Mouse (Mus musculus): Measurements from ENCODE around the gene Prmt8. TPM values are rescaled to one million over a fixed set of nuclear protein-coding genes. Genes with fewer than 3 reads are reported as not detected.

The Prmt8 gene
- total RNA-seq (2021), result 10 to 100 TPM; 59.6 to 63.5 TPM

DNA sequence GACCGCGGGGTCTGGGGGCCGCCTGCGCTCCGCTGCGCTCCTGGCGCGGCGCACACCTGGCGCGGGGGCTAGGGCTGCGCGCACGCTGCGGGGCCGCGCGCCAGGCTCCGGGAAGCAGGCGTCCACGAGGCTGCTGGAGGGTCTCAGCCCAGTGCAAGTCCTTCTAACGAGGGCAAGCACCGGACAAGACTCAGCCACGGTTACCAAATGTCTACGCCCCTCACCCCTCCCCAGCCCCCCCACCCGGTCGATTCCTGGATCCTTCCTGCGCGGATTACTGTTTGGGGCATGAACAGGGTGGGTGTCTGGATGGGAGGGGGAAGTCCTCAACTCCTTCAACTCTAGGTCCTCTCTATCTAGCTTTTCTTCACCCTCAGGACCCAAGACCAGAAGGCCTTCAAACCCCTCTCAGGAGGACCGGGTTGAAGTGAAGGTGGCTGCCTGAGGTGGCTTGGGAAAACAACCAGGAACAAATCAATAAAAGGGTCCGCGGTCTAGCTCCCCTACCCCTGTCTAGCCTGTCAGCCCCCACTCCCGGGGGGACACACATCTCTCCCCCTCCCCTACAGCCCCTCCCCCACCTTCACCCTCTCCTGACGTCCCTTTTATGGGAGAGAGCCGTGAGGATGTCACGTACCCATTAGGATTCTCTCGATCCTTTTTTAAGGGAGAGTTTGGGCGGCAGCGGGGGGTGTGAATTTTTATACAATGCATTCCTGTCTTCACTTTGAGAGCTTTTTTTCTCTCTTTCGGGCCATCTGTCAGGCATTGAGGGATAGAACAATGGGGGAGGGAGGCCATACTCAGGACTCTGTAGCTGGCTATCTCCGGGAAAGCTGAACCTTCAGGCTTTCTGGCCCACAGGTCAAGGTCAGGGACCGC lies at the start of gene Prmt8:
Gene Prmt8 (minus strand): TSS at position 198 of the 882 bp plus-strand sequence.
- intact Hi-C loops (cut with DNase I), result loop anchor here (5.0 to 10.0 kb wide), 3 partner anchors 115 to 152 kb away; partner anchors contain the start of gene Tspan11
- peak; percentile 13 for DNase-seq

DNA sequence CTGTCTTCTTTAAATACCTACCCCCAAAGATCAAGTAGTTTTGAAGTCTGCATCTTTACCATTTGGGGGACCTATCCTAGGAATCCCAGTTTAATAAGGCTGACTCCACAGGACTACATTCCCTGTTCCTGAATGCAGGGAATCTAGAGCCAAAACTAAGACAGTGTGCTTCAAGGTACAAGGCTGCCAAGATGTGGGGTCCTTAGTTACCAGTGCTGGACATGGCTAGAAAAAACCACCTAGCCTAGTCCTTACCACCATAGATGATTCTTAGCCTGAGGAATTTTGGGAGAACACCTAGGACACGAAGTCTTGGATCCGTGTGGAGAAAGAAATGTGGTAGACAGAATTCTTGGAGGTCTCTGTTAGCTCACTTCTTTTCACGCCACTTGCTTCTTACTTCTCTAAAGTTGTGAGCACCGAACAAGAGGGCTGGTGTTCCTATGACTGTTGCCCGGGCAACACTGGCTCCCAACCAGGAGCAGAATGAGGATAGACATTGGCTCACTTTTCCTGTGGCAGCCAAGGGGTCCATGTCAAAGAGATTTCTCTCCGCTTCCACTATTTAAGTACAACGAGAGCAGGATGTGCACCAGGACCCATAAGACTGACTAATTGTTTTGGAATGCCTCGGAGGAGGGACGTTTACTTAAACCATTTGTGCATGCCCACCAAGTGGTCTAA lies 33.9 kb upstream of the Prmt8 start:
- intact Hi-C loops (cut with DNase I), result no loop called here
- peak; percentile 70 for DNase-seq

DNA sequence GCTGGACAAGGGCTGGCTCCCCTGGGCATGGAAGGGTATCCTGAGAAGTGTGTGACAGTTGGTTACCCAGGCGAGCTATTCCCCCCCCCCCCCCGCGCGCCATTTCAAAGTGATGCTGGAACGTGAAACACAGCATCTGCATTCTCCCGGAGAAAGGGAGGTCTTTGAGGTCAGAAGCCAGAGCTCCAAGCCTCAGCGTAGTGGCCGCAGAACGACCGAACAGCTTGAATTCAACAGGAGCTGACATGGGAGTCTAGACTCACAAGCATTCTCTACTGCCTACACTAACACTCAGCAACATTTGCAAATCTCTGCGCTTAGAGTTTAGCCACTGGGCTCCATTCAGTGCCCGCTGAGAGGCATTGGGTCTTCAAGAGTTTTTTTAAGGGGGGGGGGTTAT lies 32.9 kb upstream of the Prmt8 start:
- intact Hi-C loops (cut with DNase I), result no loop called here
- no peak for DNase-seq

DNA sequence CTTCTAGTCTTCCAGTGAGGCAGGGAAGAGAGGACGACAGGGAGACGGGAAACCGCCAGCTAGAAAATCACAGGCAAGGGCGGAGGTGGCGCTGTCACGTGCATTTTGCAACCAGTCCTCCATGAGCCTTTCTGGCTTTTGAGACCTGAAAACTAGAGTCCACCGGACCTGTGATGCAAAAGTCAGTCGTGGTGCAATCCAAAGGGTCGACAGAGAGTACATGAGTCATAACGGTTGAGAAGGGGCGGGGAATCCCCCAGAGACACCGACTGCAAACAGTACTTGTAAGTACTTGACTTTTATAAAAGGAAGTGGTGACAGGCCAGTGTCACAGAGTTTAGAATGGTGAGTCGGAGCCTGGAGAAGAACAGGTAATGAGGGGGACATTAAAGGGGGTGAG lies 20.8 kb upstream of the Prmt8 start:
- intact Hi-C loops (cut with DNase I), result no loop called here
- DNase-seq, result no peak

DNA sequence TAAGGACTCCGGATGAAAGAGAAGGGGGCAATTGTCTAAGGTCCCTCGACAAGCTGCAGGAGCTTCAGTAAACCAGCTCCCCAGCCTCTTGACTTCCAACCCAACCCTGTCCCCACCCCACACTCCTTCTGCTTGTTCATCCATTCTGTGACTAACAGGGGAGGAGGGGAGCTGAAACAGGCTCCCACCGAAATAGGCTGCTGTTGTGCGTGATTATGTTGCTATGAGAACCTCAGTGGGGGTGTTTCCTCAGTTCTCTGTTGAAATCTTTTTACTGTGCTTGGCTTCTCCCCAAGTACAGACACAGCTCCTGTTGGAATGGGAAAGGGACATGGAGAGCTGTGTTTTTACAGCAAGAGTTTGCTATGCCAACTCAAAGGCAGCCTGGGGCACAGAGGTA lies 1.5 kb upstream of the Prmt8 start:
- DNase-seq, result no peak

DNA sequence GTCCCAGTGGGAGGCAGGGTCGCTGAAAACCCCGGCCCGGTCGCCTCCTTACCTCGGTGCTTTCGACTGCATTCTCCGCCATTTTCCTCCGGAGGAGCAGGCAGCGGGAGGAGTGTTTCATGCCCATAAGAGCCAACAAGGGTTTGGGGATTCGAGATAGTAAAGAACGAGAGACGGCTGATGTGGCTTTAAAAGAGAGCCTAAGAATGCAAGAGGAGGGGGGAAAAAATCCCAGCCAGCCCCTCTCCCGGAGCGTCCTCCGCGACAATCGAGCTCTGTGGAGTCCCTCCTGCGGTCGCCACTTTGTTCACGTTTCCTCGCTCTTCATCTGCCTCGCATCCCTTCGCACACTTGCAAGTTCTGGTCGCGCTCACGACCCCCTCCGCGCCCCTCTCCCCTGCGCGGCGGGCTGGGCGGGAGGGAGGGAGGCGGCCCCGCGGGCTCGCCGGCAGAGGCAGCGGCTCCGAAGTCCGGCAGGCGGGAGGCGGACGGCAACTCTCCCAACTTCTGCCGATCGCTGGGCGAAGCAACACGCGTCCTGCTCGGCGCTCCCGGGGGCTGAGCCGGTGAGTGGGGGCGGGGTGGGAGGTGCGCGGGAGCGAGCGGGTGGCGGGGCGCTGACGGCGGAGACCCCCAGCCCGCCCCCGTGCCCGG lies 524 bp downstream of the Prmt8 start:
- intact Hi-C loops (cut with DNase I), result loop anchor here (5.0 to 10.0 kb wide), 3 partner anchors 116 to 151 kb away; partner anchors contain the start of gene Tspan11
- peak; percentile 37 for DNase-seq

More for the DNA sequence above, 1.5 kb upstream of the Prmt8 start:
- intact Hi-C loops (cut with DNase I), result no loop called here

DNA sequence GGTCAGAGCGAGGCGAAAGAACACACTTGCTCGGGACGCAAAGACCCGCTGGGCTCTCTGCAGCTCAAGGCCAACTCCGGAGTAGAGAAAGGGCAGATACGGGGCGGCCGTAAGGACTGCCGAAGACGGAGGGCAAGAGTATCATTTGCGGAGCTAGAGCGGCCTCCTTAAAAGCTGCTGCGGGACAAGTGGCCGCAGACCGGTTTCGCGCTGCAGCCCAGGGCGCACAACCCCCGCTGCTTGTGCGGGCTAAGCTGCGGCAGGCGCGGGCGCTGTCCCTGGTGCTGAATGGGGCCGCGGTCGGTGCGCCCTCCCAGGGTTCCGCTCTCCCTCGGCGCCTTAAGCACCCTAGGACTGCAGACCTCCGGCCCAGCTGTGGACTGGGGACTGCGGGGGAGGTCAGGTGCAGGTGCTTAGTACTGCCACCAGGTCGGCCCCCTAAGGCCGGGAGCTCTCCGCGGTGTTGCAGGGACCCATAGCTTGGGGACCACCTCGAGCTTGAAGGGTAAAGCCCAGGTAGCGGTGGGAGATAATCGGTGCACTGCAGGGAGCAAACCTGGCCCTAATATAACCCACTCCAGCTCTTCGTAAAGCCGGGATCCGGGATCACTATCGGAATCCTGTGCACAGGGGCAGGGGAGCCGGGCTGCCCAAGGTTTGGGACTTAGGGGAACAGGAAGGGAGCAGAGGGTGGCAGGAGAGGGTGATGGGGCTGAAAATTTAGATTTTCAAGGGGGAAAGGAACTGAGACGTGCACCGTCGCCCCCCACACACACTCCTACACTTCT lies 1.4 kb downstream of the Prmt8 start:
- intact Hi-C loops (cut with DNase I), result loop anchor here (5.0 to 10.0 kb wide), 3 partner anchors 117 to 151 kb away; partner anchors contain the start of gene Tspan11
- DNase-seq, result peak; percentile 32

DNA sequence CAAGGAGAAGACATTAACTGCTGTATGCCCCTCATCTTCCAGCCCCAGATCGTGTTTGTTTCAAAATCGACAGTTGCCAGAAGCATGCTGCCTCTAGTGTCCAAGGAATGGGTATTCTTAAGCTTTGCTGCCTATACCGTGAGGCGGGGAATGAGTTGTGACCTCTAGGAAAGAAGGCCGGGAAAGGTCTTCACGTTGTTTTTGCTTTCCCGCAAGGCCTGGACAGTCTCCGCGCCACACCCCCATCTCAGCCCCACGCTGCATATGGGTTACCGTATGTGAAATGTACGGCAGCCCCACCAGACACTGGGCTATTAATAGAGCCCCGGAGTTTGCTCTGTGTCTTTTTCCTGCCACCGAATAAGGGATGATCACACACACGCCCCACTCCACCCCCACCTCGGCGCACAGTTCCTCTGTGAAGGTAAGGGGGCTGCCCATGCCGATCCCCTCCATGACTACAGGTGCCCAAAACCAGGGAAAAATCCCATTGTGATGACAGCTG lies 2.0 kb downstream of the Prmt8 start:
- peak; percentile 26 for DNase-seq
- intact Hi-C loops (cut with DNase I), result loop anchor here (5.0 to 10.0 kb wide), 3 partner anchors 118 to 150 kb away; partner anchors contain the start of gene Tspan11

DNA sequence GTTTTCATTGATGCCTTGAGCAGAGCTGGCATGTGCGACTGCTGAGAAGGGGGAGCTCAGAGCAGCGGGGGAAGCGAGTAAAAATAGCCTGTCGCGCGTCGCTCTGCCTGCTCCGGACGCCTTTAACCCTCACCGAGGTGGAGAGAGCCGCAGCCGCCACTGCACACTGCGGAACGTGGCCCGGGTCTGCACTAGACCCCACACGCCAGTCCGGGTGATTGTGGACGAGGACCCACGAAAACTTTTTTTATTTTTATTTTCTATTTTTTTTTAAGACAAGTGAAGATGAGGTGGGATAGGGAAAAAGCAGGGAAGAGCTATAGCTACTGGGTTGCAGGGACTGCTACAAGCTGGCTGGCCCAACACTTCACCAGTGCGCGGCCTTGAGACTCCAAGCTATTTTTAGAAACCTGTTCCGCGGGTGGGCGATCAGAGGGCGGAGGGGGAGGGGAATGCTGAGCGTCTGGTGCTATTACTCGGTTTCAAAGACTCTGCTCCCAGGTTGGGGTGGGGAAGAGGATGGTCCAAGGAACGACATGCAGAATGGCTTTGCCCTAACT lies 2.6 kb downstream of the Prmt8 start:
- peak; percentile 61 for DNase-seq
- intact Hi-C loops (cut with DNase I), result loop anchor here (5.0 to 10.0 kb wide), 3 partner anchors 118 to 151 kb away; partner anchors contain the start of gene Tspan11

DNA sequence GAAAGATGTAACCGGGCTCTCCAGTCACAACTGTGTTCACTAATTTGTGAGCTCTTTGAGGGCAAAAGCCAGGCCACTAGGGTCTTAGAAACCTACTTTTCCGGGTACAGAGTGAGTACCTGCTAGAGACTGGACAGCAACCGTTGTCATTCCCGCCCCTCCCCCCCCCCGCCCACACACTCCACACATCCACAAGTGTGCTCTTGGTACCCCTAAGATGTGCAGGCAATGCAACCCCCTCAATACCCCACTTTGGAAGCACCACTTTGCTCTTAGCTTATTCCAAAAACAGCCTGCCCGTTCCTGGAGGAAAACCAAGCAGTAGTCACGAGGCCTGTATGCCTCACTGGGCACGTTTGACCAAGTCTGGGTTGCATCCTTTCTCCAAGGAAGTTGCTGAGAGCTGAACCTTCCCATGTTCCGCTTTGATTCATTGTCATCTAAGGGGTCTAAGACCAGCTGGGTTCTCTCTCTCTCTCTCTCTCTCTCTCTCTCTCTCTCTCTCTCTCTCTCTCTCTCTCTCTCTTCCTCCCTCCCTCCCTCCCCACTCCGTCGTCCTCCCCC lies 3.1 kb downstream of the Prmt8 start:
- intact Hi-C loops (cut with DNase I), result loop anchor here (5.0 to 10.0 kb wide), 3 partner anchors 119 to 151 kb away; partner anchors contain the start of gene Tspan11
- DNase-seq, result peak; percentile 47

DNA sequence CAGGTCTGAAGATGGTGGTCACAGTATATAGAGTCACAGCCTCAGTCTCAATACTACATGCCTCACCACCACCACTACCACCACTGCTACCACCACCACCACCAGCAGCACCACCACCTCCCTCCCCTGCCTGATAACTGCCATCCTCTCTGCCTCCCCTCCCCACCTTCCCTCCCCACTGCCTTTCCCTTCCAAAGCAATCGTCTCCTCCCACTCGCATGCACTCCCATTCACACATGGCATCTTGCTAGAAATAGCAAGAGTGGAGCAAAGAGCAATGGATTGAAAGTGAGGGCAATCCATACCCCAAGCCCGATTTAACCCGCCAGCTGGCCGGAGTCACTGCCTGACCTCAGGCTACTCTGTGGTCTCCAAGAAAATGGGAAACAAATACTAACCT lies 3.7 kb downstream of the Prmt8 start:
- DNase-seq, result no peak
- intact Hi-C loops (cut with DNase I), result loop anchor here (5.0 to 10.0 kb wide), 3 partner anchors 119 to 152 kb away; partner anchors contain the start of gene Tspan11

DNA sequence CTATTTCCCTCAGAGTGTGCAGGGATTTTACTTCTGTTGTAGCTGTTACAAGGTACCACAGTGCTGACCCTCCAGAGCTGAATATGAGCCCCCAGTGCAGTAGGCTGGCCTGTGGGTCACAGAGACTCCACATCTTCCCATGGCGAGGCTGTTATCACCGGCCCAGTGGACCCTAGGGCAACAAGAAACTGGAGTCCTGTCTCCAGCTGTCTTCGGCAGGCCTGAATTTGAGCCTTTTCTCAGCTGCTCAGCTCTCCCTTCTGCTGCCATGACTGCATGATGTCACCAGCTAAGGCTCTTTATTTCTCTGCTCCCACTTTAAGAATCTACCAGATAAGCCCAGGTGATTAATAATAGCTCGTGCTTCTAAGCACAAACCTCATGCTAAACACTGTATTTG lies 11.0 kb downstream of the Prmt8 start:
- no peak for DNase-seq
- intact Hi-C loops (cut with DNase I), result no loop called here

DNA sequence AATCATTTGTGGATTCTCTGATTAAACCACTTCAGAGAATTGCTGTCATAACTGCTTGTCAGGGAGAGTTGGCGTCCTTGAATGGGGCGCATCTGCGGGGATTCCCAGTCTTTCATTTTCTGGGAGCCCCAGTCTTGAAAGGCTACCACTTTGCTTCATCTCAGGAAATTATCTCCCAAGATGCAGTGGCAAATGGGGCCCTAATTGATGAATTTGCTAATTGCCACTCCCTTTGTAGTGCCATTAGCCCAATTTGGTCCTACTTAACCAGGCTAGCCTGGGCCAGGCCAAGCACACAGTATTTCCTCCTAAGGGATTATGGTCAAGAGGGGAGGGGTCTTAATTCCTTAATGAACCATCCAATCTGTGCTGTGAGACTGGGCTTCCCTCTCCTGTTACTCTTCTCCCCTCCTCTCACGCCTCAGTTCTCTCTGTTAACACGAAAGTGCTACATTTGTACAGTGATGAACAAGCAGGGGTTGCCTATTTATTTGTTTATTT lies 11.6 kb downstream of the Prmt8 start:
- intact Hi-C loops (cut with DNase I), result no loop called here

DNA sequence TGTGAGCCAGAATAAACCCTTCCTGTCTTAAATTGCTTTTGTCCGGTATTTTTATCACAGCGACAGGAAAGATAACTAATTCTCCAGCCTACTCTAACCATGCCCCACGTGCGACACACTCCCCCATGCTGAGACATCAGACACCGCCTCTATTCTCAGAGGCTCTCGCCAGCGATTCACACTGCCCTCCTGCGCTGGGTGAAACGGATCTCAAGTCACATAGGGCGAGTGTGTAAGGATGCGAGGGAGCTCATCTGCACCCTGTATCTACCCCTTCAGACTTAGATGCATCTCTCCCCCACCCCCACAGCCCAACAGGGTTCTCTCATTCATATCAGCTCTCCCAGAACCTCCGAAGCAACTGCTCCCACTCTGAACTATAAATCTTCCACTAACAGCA lies 12.4 kb downstream of the Prmt8 start:
- no peak for DNase-seq
- intact Hi-C loops (cut with DNase I), result no loop called here

More for the DNA sequence above, 11.6 kb downstream of the Prmt8 start:
- DNase-seq, result no peak

DNA sequence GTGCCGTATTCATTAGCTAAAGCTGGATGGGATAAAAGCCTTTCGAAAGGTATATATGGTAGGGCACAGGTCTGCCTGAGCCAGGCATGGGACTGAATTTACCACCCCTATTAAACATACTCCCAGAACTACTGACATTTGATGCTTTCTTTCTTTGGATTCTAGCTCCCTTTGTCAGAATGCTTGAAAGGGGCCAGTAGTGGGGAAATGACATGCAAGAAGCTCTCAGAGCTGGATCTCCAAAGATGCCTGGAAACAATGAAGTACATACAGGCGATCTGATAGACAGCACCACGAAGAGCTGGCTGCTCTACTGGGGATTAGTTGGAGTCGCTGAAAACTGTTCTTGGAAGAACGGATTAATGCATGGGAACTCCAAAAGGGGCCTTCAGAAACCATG lies 16.0 kb downstream of the Prmt8 start:
- no peak for DNase-seq
- intact Hi-C loops (cut with DNase I), result no loop called here

DNA sequence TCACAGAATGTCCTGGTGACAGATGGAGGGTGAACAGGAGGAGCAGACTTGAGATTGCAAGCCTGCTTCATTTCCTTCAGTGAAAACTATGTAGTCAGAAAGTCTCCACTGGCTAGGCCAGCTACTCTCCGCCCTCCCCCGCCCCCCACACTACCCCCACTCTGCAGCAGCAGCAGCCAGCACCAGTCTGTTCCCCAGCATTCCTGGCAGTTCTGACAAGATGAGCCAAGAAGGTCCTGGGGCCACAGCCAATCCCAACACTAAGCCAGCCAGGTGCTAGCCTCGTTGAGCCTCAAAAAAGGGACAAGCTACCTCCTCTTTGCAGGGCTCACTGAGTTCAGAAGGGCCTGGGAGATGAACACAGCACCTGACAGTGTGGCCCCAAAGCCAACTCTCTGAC lies 16.6 kb downstream of the Prmt8 start:
- DNase-seq, result peak; percentile 51
- intact Hi-C loops (cut with DNase I), result no loop called here

DNA sequence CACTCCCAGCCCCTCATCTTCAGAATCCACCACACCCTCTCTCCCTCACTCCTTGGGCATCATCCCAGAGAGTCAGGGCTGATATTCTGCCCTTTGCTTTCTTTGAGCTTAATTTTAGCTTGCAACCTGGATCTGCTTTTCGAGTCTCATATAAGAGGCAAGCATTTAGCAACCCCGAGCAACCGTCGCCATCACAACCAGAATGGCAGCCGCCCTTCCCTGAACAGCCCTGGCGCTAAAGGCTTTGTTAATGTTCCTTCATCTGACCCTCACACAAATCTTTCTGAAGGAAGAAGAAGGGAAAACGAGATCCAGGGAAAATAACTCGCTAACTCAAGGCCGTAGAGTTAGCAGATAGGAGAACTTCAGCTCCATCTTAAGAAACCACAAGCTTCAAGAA lies 17.8 kb downstream of the Prmt8 start:
- DNase-seq, result no peak
- intact Hi-C loops (cut with DNase I), result no loop called here

DNA sequence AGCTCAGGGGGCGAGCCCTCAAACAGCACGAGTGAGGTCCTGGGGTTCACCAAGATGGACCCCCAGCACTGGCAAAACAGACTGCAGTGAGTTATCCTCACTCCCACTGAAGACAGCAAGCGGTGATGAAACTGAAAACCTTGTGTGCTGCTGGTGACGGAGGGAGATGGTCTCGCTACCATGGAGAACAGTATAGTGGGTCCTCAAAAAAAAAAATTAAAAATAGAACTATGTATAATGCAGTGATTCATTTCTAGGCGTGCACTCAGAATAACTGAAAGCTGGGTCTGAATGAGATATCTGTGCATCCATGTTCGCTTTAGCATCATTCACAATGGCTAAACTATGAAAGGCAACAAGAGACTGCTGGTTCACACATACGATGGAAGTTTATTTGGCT lies 20.5 kb downstream of the Prmt8 start:
- intact Hi-C loops (cut with DNase I), result no loop called here
- DNase-seq, result no peak

DNA sequence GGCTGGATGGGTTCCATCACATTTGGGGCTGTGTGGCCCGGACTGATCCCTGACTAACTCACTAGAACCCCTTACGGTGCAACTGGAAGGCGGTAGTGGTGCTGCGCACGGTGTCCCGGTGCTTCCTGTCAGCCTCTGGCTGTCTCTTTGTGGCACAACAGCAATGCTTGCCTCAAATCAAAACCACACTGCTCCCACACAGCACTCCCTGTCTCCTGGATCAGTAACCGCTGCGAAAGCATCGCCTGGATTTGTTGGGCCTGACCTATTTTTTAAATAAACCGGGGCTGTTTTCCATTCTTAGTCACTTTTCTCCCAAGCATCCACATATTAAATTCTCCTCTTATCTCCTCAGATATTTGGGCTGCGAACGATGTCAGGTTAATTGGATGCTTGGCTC lies 27.0 kb downstream of the Prmt8 start:
- intact Hi-C loops (cut with DNase I), result no loop called here

More for the DNA sequence above, 27.0 kb downstream of the Prmt8 start:
- DNase-seq, result no peak
